Mouse (Mus musculus): ENCODE measurements around the gene Stub1. TPM values are rescaled to one million over a fixed set of nuclear protein-coding genes. Genes with fewer than 3 reads are reported as not detected.

Stub1 gene
- polyA plus RNA-seq, 1 experiment from 2014 or later: 283 TPM

DNA sequence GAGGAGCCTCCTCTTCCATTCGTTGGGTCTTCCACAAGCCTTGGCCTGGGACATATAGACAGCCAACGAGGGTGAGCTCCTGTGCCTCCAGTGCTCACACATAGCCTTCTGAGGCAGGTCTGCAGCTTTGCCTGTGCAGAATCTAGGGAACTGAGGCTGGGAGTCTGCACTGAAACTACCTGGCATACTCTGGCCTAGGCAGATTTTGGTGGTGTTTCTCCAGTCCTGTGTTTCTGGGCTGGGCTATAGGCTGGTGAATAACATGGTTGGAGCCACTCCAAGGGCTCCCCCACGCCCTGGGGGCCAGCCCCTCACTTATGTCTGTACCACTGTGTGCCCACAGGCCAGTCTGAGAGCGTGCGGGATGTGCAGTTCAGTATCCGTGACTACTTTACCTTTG is 7.9 kb downstream of the Stub1 start:
- H3K4me2 ChIP-seq (replicated peaks): peak overlapping the region; percentile 95; the same call in 1 of the 2 replicates
- ATAC-seq (ENCODE audit: low FRiP score, low read depth): no peak
- H3K4me1 ChIP-seq: peaks cover 46% of the 10 kb centered on the region
- no peaks in the 10 kb centered on the region for H3K9me3 ChIP-seq
- peaks cover 11% of the 10 kb centered on the region for H3K27me3 ChIP-seq
- H3K4me3 ChIP-seq: no peak overlapping the region
- 89% methylated on average over 6 of the region's 6 CpGs for WGBS
- no peak overlapping the region for H3K27ac ChIP-seq (replicated peaks)
- H3K36me3 ChIP-seq: peaks cover 32% of the 10 kb centered on the region
- peak overlapping the region; percentile 33 for H3K9ac ChIP-seq (replicated peaks)

DNA sequence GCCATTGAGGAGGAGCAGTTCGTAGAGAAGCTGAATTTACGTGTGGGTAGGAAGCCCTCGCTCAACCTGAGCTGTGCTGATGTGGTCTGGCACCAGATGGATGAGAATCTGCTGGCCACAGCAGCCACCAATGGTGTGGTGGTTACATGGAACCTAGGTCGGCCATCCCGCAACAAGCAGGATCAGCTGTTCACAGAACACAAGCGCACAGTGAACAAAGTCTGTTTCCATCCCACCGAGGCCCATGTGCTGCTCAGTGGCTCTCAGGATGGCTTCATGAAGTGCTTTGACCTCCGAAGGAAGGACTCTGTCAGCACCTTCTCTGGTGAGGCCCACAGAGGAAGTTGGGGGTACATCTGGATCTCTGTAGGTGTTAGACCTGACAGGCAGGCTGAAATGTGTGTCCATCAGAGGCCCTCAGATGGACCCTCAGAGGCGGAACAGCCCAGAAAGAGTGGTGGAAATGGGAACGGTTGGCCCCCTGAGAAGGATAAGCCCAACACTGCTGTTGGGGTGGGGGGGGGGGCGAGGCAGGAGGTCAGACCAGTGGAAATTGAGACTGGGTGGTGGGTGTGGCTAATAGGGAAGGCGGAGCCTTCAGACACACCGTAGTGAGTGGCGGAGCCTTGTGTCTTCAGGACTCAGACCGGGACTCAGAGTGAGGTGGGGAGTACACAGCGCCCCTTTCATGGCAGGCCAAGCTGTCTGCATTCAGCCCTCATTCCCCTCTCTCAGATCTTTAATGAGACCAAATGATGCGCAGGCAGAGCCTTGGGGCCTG is 8.7 kb downstream of the Stub1 start:
- peaks cover 24% of the 10 kb centered on the region for H3K36me3 ChIP-seq
- no peak overlapping the region for H3K27ac ChIP-seq (replicated peaks)
- peak overlapping the region; percentile 95 for H3K4me2 ChIP-seq (replicated peaks)
- H3K4me1 ChIP-seq: peaks cover 39% of the 10 kb centered on the region
- no peak for ATAC-seq (ENCODE audit: low FRiP score, low read depth)
- peak overlapping the region; percentile 75; the same call in 1 of the 2 replicates for H3K9ac ChIP-seq (replicated peaks)
- 76% methylated on average over 17 of the region's 17 CpGs for WGBS
- no peaks in the 10 kb centered on the region for H3K9me3 ChIP-seq
- peak overlapping the region; percentile 60 for H3K4me3 ChIP-seq
- peaks cover 19% of the 10 kb centered on the region for H3K27me3 ChIP-seq

DNA sequence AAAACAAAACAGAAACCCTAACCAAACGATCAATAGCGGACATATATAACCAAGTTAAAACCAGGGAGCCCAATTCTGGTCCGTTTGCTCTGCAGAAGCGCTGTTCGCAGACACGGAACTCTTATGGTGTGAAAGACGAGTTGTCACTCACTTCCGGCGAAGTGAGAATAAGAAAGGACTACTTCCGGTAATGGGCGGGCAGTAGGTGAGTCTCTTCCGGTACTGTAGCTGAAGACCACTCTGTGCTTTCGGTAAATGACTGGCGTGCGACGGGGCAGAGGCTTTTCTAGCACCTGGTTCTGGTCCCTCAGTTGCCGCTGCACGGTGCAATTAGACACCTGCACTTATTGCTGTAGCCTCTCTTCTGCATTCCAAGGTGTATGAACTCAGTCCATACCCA is 9.8 kb downstream of the Stub1 start, which contains the start of gene Wdr24:
Gene Wdr24, plus strand, starts transcription at position 176 of the 400 bp plus-strand sequence.
- WGBS: under 1% methylated on average over 18 of the region's 18 CpGs
- peaks cover 41% of the 10 kb centered on the region for H3K4me1 ChIP-seq
- peak within 1 kb of the TSS; percentile 75 for H3K9ac ChIP-seq (replicated peaks)
- H3K27ac ChIP-seq (replicated peaks): peak within 1 kb of the TSS; percentile 43; the same call in 1 of the 2 replicates
- H3K4me3 ChIP-seq: peak within 1 kb of the TSS; percentile 60
- peak within 1 kb of the TSS; percentile 95 for H3K4me2 ChIP-seq (replicated peaks)
- H3K27me3 ChIP-seq: peaks cover 30% of the 10 kb centered on the region
- peak; percentile 57 for ATAC-seq (ENCODE audit: low FRiP score, low read depth)
- H3K9me3 ChIP-seq: no peaks in the 10 kb centered on the region
- peaks cover 24% of the 10 kb centered on the region for H3K36me3 ChIP-seq

DNA sequence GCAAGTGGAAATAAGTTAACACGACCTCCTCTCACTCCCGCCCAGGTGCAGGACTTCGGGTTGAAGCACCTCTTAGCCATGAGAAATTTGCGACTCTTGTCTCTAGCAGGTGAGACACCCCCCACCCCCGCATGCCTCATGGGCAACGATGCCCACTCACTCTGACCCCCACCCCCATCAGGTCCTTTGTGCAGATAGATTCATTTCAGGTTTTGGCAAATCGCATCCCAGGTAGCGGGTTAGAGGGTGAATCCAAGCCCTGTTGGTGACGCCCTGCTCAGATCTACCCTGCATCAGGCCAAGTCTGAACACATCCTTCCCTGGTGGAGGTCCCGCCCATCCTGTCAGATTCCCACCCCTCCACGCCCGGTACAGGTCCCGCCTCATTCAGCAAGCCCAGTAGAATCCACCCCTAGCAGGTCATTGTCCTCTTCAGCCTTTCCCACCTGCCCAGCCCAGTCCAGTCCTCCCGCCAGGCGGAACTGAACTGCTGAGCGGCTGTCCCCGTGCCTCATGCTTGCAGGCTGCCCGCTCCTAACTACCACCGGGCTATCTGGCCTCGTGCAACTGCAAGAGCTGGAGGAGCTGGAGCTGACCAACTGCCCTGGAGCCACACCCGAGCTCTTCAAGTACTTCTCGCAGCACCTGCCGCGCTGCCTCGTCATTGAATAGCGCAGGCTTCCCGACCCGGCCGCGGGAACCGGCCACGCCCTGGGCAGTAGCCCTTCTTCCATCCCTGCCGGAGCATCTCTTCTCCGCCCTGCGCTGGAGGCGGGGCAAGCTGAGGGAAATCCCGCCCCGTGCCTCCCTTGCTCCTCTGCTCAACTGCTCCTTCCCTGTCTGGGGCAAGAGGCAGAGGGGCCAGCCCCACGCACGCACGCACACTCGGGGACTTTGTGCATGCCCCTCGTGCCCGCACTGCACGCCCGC is 14.1 kb downstream of the Stub1 start:
- Histone ChIP-seq H3K4me3 (peak overlapping the region; percentile 7; the same call in 1 of the 2 replicates), H3K36me3 (peaks cover 20% of the 10 kb centered on the region), H3K9ac (replicated peaks) (peak overlapping the region; percentile 42; the same call in 1 of the 2 replicates), H3K27me3 (peaks cover 41% of the 10 kb centered on the region), H3K4me2 (replicated peaks) (peak overlapping the region; percentile 35), H3K27ac (replicated peaks) (no peak overlapping the region), H3K4me1 (peaks cover 18% of the 10 kb centered on the region), H3K9me3 (no peaks in the 10 kb centered on the region)
- WGBS: 6% methylated on average over 46 of the region's 46 CpGs
- no peak for ATAC-seq (ENCODE audit: low FRiP score, low read depth)

DNA sequence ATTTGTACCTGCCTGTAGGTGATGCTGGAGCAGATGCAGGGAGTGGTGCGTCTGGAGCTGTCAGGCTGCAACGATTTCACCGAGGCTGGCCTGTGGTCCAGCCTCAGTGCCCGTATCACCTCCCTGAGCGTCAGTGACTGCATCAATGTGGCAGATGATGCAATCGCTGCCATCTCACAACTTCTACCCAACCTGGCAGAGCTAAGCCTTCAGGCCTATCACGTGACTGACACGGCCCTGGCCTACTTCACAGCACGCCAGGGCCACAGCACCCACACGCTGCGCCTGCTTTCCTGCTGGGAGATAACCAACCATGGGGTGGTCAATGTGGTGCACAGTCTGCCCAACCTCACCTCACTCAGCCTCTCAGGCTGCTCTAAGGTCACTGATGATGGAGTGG is 15.5 kb downstream of the Stub1 start:
- peaks cover 20% of the 10 kb centered on the region for H3K4me1 ChIP-seq
- no peak for ATAC-seq (ENCODE audit: low FRiP score, low read depth)
- no peak overlapping the region for H3K9ac ChIP-seq (replicated peaks)
- H3K36me3 ChIP-seq: peaks cover 20% of the 10 kb centered on the region
- H3K9me3 ChIP-seq: no peaks in the 10 kb centered on the region
- no peak overlapping the region for H3K27ac ChIP-seq (replicated peaks)
- no peak overlapping the region for H3K4me3 ChIP-seq
- H3K27me3 ChIP-seq: peaks cover 49% of the 10 kb centered on the region
- no peak overlapping the region for H3K4me2 ChIP-seq (replicated peaks)
- WGBS: 86% methylated on average over 11 of the region's 11 CpGs

DNA sequence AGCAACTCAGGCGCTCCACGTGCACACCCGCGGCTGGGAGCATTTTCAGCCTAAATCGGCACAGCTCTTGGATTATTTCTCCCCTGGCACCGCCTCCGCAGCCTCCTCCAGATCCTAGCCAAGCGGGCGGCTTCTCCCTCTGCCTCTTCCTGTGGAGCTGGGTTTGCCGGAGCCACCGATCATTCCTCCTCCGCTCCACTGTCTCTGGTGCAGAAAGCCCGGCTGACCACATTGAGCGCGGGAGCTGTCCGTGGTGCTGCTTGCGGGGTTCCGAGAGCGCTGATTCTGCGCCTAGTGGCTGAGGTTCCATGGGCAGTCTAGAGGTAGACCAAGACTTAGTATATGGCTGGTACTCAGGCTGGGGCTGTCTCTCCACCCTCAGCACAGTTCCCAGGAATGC is 19.7 kb downstream of the Stub1 start:
- no peak for ATAC-seq (ENCODE audit: low FRiP score, low read depth)
- WGBS: 4% methylated on average over 20 of the region's 20 CpGs
- Histone ChIP-seq H3K27ac (replicated peaks) (no peak overlapping the region), H3K4me2 (replicated peaks) (peak overlapping the region; percentile 35), H3K9ac (replicated peaks) (0 out of 2 replicates have a peak overlapping the region, but pooled peaks have one; percentile 4), H3K27me3 (peaks cover 31% of the 10 kb centered on the region), H3K9me3 (no peaks in the 10 kb centered on the region), H3K4me3 (0 out of 2 replicates have a peak overlapping the region, but pooled peaks have one; percentile 7), H3K36me3 (peaks cover 20% of the 10 kb centered on the region), H3K4me1 (peaks cover 32% of the 10 kb centered on the region)

DNA sequence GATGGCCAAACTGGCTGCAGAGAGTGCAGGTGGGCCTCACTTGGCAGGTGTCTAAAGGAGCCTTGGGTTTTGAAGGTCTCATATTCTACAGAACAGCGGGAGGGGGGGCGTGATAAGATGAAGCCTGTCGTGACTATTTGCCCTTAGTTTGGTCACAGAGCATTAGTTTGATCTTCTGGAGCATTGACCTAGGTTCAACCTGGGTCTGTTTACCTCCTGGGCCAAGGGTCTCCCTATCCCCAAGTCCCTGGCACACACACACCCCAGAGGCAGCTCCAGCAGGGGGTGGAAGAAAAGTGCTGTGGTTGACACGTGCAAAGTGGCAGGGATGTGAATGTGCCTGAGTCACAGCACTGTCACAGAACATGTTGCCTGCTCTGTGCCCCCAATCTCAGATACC is 22.3 kb downstream of the Stub1 start:
- peak overlapping the region; percentile 96; the same call in 1 of the 2 replicates for H3K9ac ChIP-seq (replicated peaks)
- ATAC-seq (ENCODE audit: low FRiP score, low read depth): no peak
- peak overlapping the region; percentile 79 for H3K4me2 ChIP-seq (replicated peaks)
- H3K36me3 ChIP-seq: no peaks in the 10 kb centered on the region
- H3K27me3 ChIP-seq: peaks cover 19% of the 10 kb centered on the region
- H3K9me3 ChIP-seq: no peaks in the 10 kb centered on the region
- WGBS: 75% methylated on average over 4 of the region's 4 CpGs
- peak overlapping the region; percentile 85; the same call in 1 of the 2 replicates for H3K4me3 ChIP-seq
- peaks cover 39% of the 10 kb centered on the region for H3K4me1 ChIP-seq
- H3K27ac ChIP-seq (replicated peaks): no peak overlapping the region

DNA sequence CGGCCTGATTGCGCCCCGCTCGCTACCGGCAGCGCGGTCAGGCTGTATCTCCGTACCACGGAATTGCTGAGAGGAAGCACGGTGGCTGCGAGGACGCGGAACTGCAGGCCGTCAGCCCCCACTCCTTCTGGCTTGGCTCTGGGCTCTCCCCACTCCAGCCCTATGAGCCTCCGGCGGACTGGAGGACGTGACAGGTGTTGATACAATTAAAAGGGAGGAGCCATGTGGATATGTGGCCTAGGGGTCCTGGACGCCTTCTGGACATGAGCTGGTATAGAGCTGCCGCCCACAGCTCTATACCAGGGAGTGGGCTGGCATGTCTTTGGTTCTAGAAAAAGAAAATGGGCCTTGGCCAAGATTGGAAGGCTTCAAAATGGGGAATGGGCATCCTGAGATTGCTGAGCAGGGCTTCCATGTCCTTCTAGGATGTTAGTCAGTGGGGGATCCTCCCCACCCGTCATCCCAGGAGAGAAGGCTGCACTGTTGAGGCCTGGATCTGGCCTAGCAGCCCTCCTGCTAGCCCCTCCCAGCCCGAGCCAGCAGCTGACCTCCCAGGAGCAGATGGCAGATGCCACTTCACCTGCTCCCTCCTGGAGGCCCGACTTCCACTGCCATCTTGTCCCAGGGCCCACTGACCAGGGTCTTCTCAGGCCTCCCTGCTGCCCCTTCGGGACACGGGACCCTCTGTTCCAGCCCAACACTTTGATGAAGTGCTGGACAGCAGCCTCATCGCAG is 23.4 kb downstream of the Stub1 start:
- Histone ChIP-seq H3K9me3 (no peaks in the 10 kb centered on the region), H3K36me3 (no peaks in the 10 kb centered on the region), H3K4me3 (peak overlapping the region; percentile 85), H3K4me1 (peaks cover 39% of the 10 kb centered on the region), H3K27ac (replicated peaks) (peak overlapping the region; percentile 98), H3K4me2 (replicated peaks) (peak overlapping the region; percentile 79), H3K9ac (replicated peaks) (peak overlapping the region; percentile 96), H3K27me3 (peaks cover 19% of the 10 kb centered on the region)
- 8% methylated on average over 25 of the region's 25 CpGs for WGBS
- ATAC-seq (ENCODE audit: low FRiP score, low read depth): peak; percentile 76

DNA sequence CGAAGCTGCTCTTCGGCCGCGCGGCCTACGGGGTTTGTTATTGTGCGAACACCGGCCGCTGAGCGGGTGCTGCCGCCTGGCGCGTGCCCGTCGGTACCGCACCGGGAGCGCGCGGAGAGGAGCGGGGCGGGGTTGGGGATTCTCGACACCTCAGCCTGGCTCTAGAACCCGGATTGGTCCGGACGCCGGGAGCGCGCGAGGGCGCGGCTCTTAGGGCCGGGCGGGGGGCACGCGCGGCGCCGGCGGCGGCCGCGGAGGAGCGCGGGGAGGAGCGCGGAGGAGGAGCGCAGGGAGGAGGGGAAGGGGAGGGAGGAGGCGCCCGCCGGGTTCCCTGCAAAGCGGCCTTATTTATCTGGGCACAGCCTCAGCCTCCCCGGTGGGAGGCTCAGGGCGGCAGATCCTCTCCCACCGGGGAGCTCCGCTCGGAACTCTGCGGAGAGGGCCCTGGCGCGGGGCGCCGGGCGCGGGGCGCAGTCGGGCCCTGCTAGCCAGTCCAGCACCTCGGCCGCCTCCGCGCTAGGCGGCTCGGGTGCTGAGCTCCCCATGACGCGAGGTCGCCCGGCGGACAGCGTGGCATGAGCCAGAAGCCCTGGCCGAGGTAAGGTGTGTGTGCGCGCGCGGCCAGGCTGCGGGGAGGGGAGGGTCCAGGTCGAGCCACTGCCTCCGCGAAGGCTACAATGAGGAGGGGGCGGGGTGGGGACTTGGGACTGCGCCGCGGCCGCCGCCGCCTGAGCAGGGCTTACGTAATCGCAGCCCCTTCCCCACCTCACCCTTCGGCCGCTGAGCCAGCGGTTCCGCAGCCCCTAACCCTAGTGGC is 24.2 kb downstream of the Stub1 start, which contains the start of gene Fbxl16:
Gene Fbxl16, plus strand, starts transcription at position 297 of the 817 bp plus-strand sequence.
- Histone ChIP-seq H3K27ac (replicated peaks) (peak within 1 kb of the TSS; percentile 98), H3K9ac (replicated peaks) (peak within 1 kb of the TSS; percentile 96), H3K27me3 (peaks cover 19% of the 10 kb centered on the region), H3K36me3 (no peaks in the 10 kb centered on the region), H3K9me3 (no peaks in the 10 kb centered on the region), H3K4me3 (peak within 1 kb of the TSS; percentile 85), H3K4me1 (peaks cover 39% of the 10 kb centered on the region), H3K4me2 (replicated peaks) (peak within 1 kb of the TSS; percentile 79)
- peak; percentile 81 for ATAC-seq (ENCODE audit: low FRiP score, low read depth)
- WGBS: under 1% methylated on average over 84 of the region's 100 CpGs

DNA sequence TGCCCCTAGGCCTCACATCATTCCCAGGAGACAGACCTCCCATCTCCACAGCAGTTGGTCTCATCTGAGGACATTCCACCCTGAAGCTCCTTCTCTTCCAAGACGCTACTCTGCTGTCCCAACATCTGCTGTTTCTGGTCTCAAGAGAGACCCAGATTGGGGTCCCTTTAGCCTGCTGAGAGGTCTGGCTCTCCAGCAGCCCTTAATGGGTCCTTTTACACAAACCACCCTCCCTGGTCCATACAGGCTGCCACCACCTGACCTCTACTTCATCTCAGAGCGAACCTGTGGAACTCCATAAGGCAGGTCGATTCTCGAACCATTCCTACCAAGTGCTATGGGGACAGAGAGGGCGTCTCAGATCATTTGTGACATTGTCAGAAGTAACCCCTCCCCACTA is 25.2 kb downstream of the Stub1 start:
- H3K27me3 ChIP-seq: peaks cover 15% of the 10 kb centered on the region
- peak overlapping the region; percentile 96 for H3K9ac ChIP-seq (replicated peaks)
- peak overlapping the region; percentile 98 for H3K27ac ChIP-seq (replicated peaks)
- no peak for ATAC-seq (ENCODE audit: low FRiP score, low read depth)
- peak overlapping the region; percentile 79 for H3K4me2 ChIP-seq (replicated peaks)
- H3K9me3 ChIP-seq: no peaks in the 10 kb centered on the region
- H3K4me1 ChIP-seq: peaks cover 42% of the 10 kb centered on the region
- 28% methylated on average over 5 of the region's 5 CpGs for WGBS
- H3K36me3 ChIP-seq: no peaks in the 10 kb centered on the region
- H3K4me3 ChIP-seq: peak overlapping the region; percentile 85

Measured in midbrain, embryonic 12.5 days (tissue).